Mouse (Mus musculus) heart, adult 2 months (tissue): Measurements from ENCODE around the gene Uqcc1. TPM values are rescaled to one million over a fixed set of nuclear protein-coding genes. Genes with fewer than 3 reads are reported as not detected.
A peak's percentile ranks its signal among the peaks of the same experiment; 100 is the strongest.
"Not testable (repeated sequence)": the region's sequence is repeated elsewhere in the genome, so short reads cannot be mapped to it uniquely, and the experiment has no call there.

Experiments
- DNase-seq, 2 experiments: peaks; one replicate each; pipeline ENCODE4 v3.0.0; 2021
- H3K27ac ChIP-seq: fragments of 200-600 bp; 2 replicates; pipeline ENCODE4 v1.8.1; 2022
- H3K27me3 ChIP-seq: fragments of 200-500 bp; 2 replicates; pipeline ENCODE4 v1.6.1; 2012; ENCODE audit warnings: mild to moderate bottlenecking, low read length, inconsistent platforms, mixed read lengths; ENCODE audit not compliant: control insufficient read depth, insufficient read depth
- H3K36me3 ChIP-seq: fragments of 200-500 bp; 2 replicates; pipeline ENCODE4 v1.6.1; 2012; ENCODE audit warnings: low read length, inconsistent platforms; ENCODE audit not compliant: control insufficient read depth, insufficient read depth
- H3K4me1 ChIP-seq: fragments of 200-500 bp; 2 replicates; pipeline ENCODE4 v1.6.1; 2011; ENCODE audit warnings: low read length; ENCODE audit not compliant: control insufficient read depth, insufficient read depth
- H3K4me3 ChIP-seq: fragments of 200-600 bp; 2 replicates; pipeline ENCODE4 v1.8.1; 2022
- H3K79me2 ChIP-seq: fragments of 200-500 bp; replicated peaks from 2 replicates; pipeline ENCODE4 v1.6.1; 2012; ENCODE audit warnings: mild to moderate bottlenecking, inconsistent platforms, low read length, moderate library complexity, mixed read lengths; ENCODE audit not compliant: control insufficient read depth, insufficient read depth
- H3K9ac ChIP-seq: fragments of 200-500 bp; 2 replicates; pipeline ENCODE4 v1.6.1; 2012; ENCODE audit warnings: low read depth, mild to moderate bottlenecking, control low read depth, inconsistent platforms, low read length, mixed read lengths
- CTCF ChIP-seq: fragments of 200-600 bp; IDR thresholded peaks from 2 replicates; pipeline ENCODE4 v1.8.1; 2022; ENCODE audit warnings: antibody characterized with exemption, mild to moderate bottlenecking, moderate library complexity
- EP300 ChIP-seq: fragments of 200-500 bp; IDR thresholded peaks from 2 replicates; pipeline ENCODE4 v1.6.1; 2011; ENCODE audit warnings: low read depth, low read length, control low read depth; ENCODE audit not compliant: insufficient read depth
- POLR2A ChIP-seq: fragments of 200-500 bp; IDR thresholded peaks from 2 replicates; pipeline ENCODE4 v1.6.1; 2011; ENCODE audit warnings: mild to moderate bottlenecking, low read depth, low read length, control low read depth; ENCODE audit not compliant: insufficient read depth
- WGBS: fragments of 180-500 bp; shearing (Covaris S2); methylation state at CpG from one replicate; pipeline ENCODE4 v1.1.7; 2018; 5-methylcytosine and 5-hydroxymethylcytosine counted together
- intact Hi-C: fragments of 180-260 bp; cut with DNase I; formaldehyde crosslinking; loops from one replicate; pipeline ENCODE4 v1.15.1; 2025
- polyA plus RNA-seq: library from polyadenylated mRNA; depleted of rRNA; stranded (reverse); fragments of >200 nt; gene quantifications from 2 replicates; pipeline ENCODE4 v1.2.3, GENCODE M21; 2012
- total RNA-seq, 2 experiments: library from RNA; stranded (reverse); gene quantifications; 2 replicates each; pipeline ENCODE4 v1.2.3; 2021

Gene Uqcc1
- total and polyA plus RNA-seq, 3 experiments = 144 to 270 (median 268) TPM

- no peaks in the 10 kb centered on the region for H3K36me3 ChIP-seq
- TF ChIP-seq CTCF = no peak
- no peak for TF ChIP-seq EP300
- TF ChIP-seq POLR2A = no peak
- intact Hi-C loops = no loop called here
- no peaks in the 10 kb centered on the region for H3K27me3 ChIP-seq
- no peaks in the 10 kb centered on the region for H3K4me1 ChIP-seq
- H3K27ac ChIP-seq = no peak overlapping the region
- no peak overlapping the region for H3K9ac ChIP-seq
- 58% methylated on average over 3 of the region's 3 CpGs for WGBS
- H3K79me2 ChIP-seq = no peaks in the 10 kb centered on the region
- H3K4me3 ChIP-seq = no peak overlapping the region
- DNase-seq = no peak
Measured at GRCm38 (mm10) chr2:155837961-155838360, 92.1 kb downstream of the Uqcc1 start.

- Histone ChIP-seq H3K4me3 (no peak within 1 kb of the TSS), H3K9ac (no peak within 1 kb of the TSS), H3K4me1 (no peaks in the 10 kb centered on the region), H3K27me3 (no peaks in the 10 kb centered on the region), H3K27ac (no peak within 1 kb of the TSS), H3K79me2 (no peaks in the 10 kb centered on the region), H3K36me3 (no peaks in the 10 kb centered on the region)
- TF ChIP-seq POLR2A = no peak
- no peak for TF ChIP-seq EP300
- TF ChIP-seq CTCF = no peak
- DNase-seq = no peak
- intact Hi-C loops = no loop called here
- WGBS = 48% methylated on average over 9 of the region's 9 CpGs
Measured at GRCm38 (mm10) chr2:155834732-155835131, 95.4 kb downstream of the Uqcc1 start, which contains the start of gene Fam83c. Gene Fam83c (minus strand): TSS chr2:155834854.

- DNase-seq, intact Hi-C loops: not testable (repeated sequence)
- TF ChIP-seq CTCF = peak; percentile 53
Measured at GRCm38 (mm10) chr2:155832087-155832486, 98.0 kb downstream of the Uqcc1 start.

GRCm38 (mm10) chr2:155831302-155831701 is 98.8 kb downstream of the Uqcc1 start:
- no peak for DNase-seq
- WGBS = 53% methylated on average over 9 of the region's 9 CpGs
- intact Hi-C loops = no loop called here
- no peak for TF ChIP-seq POLR2A
- peak; percentile 26 for TF ChIP-seq CTCF
- no peaks in the 10 kb centered on the region for H3K4me1 ChIP-seq
- H3K4me3 ChIP-seq = no peak overlapping the region
- H3K27me3 ChIP-seq = no peaks in the 10 kb centered on the region
- no peaks in the 10 kb centered on the region for H3K36me3 ChIP-seq
- H3K79me2 ChIP-seq = no peaks in the 10 kb centered on the region
- H3K27ac ChIP-seq = no peak overlapping the region
- no peak overlapping the region for H3K9ac ChIP-seq

More at GRCm38 (mm10) chr2:155832087-155832486, 98.0 kb downstream of the Uqcc1 start:
- not testable (repeated sequence) for H3K4me1 ChIP-seq, H3K36me3 ChIP-seq, H3K79me2 ChIP-seq, H3K4me3 ChIP-seq, H3K9ac ChIP-seq, H3K27me3 ChIP-seq, H3K27ac ChIP-seq
- 69% methylated on average over 1 of the region's 1 CpGs for WGBS

- intact Hi-C loops = no loop called here
- TF ChIP-seq CTCF (no peak), EP300 (no peak), POLR2A (no peak)
- 88% methylated on average over 8 of the region's 8 CpGs for WGBS
- H3K9ac ChIP-seq = no peak overlapping the region
- H3K36me3 ChIP-seq = no peaks in the 10 kb centered on the region
- H3K27me3 ChIP-seq = no peaks in the 10 kb centered on the region
- H3K4me1 ChIP-seq = no peaks in the 10 kb centered on the region
- no peak for DNase-seq
- no peaks in the 10 kb centered on the region for H3K79me2 ChIP-seq
- H3K4me3 ChIP-seq = no peak overlapping the region
- no peak overlapping the region for H3K27ac ChIP-seq
Measured at GRCm38 (mm10) chr2:155830841-155831240, 99.3 kb downstream of the Uqcc1 start.

- intact Hi-C loops = no loop called here
- Histone ChIP-seq H3K4me3 (peak within 1 kb of the TSS; percentile 86), H3K79me2 (0 out of 2 replicates have a peak, but pooled peaks cover 2% of the 10 kb centered on the region), H3K9ac (peak within 1 kb of the TSS; percentile 68), H3K36me3 (no peaks in the 10 kb centered on the region), H3K4me1 (no peaks in the 10 kb centered on the region), H3K27ac (peak within 1 kb of the TSS; percentile 68), H3K27me3 (no peaks in the 10 kb centered on the region)
- WGBS = 2% methylated on average over 27 of the region's 27 CpGs
- DNase-seq = peak; percentile 86 to 91
- no peak for TF ChIP-seq CTCF
- TF ChIP-seq EP300 = 0 out of 2 replicates have a peak, but pooled peaks have one; percentile 11
- peak; percentile 87 for TF ChIP-seq POLR2A
Measured at GRCm38 (mm10) chr2:155826630-155827424, 103.3 kb downstream of the Uqcc1 start, which contains the start of gene Eif6. Gene Eif6 (minus strand): TSS chr2:155826925.
